In the genomic region with DNA sequence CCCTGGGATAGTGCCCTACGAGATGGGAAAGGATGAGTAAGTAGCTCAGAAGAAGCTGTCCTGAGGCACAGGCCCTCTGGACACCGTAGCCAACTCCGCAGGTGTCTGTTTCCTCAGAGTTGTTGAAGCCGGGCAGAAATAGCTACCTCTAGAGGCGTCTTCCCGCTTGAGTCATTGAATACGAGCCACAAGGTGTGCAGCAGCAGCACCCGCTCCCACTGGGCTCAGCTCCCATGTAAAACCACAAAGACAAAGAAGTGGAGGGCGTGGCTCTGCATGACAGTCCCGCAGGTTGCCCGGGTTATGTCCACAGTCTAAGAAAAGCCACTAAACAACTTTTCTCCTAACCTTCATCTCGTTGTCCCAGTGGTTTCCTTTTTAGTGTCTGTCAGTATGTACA, we compare ENCODE assay signal across 16 mouse cellular contexts.
"Had no signal": no experiment of that assay in that cellular context is flagged by ENCODE, and none has a peak within 500 bp of the region (broad histone marks: within the 10 kb centered on the region; RNA-seq: fewer than 3 reads in every experiment).

No protein-coding gene starts in this region.

- H3K27me3 ChIP-seq: limb, embryonic 12.5 days; limb, embryonic 15.5 days had no signal

- H3K4me1 ChIP-seq: limb, embryonic 12.5 days; limb, embryonic 15.5 days had no signal

- H3K36me3 ChIP-seq: limb, embryonic 12.5 days had no signal

- DNase-seq: kidney, adult 18-20 months; kidney, adult 9 months; kidney, postnatal 14 days; kidney, postnatal 4 days; left cerebral cortex, postnatal 4 days; liver, postnatal 0 days; midbrain, embryonic 14.5 days; thymus, adult 2 months; thymus, postnatal 14 days; thymus, postnatal 4 days had no signal

- H3K9ac ChIP-seq: limb, embryonic 12.5 days; limb, embryonic 15.5 days; liver, embryonic 14.5 days; liver, postnatal 0 days had no signal

- ATAC-seq: inflammation-experienced regulatory T-cells, adult 6 months; intestine, embryonic 16.5 days; liver, postnatal 0 days had no signal

- H3K27ac ChIP-seq: limb, embryonic 12.5 days; limb, embryonic 15.5 days; liver, embryonic 14.5 days had no signal

- H3K4me3 ChIP-seq: limb, embryonic 12.5 days; limb, embryonic 15.5 days had no signal

- H3K9me3 ChIP-seq: limb, embryonic 12.5 days; limb, embryonic 15.5 days had no signal

- H3K4me2 ChIP-seq: limb, embryonic 12.5 days; limb, embryonic 15.5 days; liver, embryonic 11.5 days had no signal
